Mouse (Mus musculus): ENCODE measurements around the gene 0610010K14Rik. TPM values are rescaled to one million over a fixed set of nuclear protein-coding genes. Genes with fewer than 3 reads are reported as not detected.

0610010K14Rik gene
- polyA plus RNA-seq, 1 experiment = 108 TPM

GRCm38 (mm10) chr11:70192157-70192556, 45.6 kb downstream of the 0610010K14Rik start:
- Histone ChIP-seq H3K4me1 (ENCODE audit: control insufficient read depth, insufficient read depth, low read length) (no peaks in the 10 kb centered on the region), H3K9ac (ENCODE audit: low read depth, poor library complexity, severe bottlenecking) (no peak overlapping the region), H3K36me3 (ENCODE audit: control insufficient read depth, insufficient read depth, low read length, poor library complexity, severe bottlenecking) (no peaks in the 10 kb centered on the region), H3K27ac (ENCODE audit: insufficient read depth, low read length) (no peak overlapping the region), H3K9me3 (replicated peaks; ENCODE audit: control insufficient read depth, insufficient read depth, low read length, poor library complexity, severe bottlenecking) (no peaks in the 10 kb centered on the region; the same call in 1 of the 2 replicates), H3K4me3 (ENCODE audit: low read depth, low read length) (no peak overlapping the region), H3K27me3 (ENCODE audit: control insufficient read depth, insufficient read depth, low read length, poor library complexity, severe bottlenecking) (no peaks in the 10 kb centered on the region)
- TF ChIP-seq EP300 (IDR thresholded peaks at IDR 0.05; ENCODE audit: insufficient read depth, low read depth, low read length) = no peak
- TF ChIP-seq CTCF (IDR thresholded peaks at IDR 0.05; ENCODE audit: low read depth, low read length) = no peak
- TF ChIP-seq POLR2A (IDR thresholded peaks at IDR 0.05; ENCODE audit: insufficient read depth, low read length) = no peak

- Histone ChIP-seq H3K4me3 (ENCODE audit: low read depth, low read length) (no peak overlapping the region), H3K4me1 (ENCODE audit: control insufficient read depth, insufficient read depth, low read length) (no peaks in the 10 kb centered on the region), H3K27ac (ENCODE audit: insufficient read depth, low read length) (no peak overlapping the region), H3K36me3 (ENCODE audit: control insufficient read depth, insufficient read depth, low read length, poor library complexity, severe bottlenecking) (no peaks in the 10 kb centered on the region), H3K9me3 (replicated peaks; ENCODE audit: control insufficient read depth, insufficient read depth, low read length, poor library complexity, severe bottlenecking) (no peaks in the 10 kb centered on the region; the same call in 1 of the 2 replicates), H3K9ac (ENCODE audit: low read depth, poor library complexity, severe bottlenecking) (no peak overlapping the region), H3K27me3 (ENCODE audit: control insufficient read depth, insufficient read depth, low read length, poor library complexity, severe bottlenecking) (no peaks in the 10 kb centered on the region)
- TF ChIP-seq CTCF (IDR thresholded peaks at IDR 0.05; ENCODE audit: low read depth, low read length) (no peak), POLR2A (IDR thresholded peaks at IDR 0.05; ENCODE audit: insufficient read depth, low read length) (no peak), EP300 (IDR thresholded peaks at IDR 0.05; ENCODE audit: insufficient read depth, low read depth, low read length) (no peak)
These were observed 46.5 kb downstream of the 0610010K14Rik start for GRCm38 (mm10) chr11:70191188-70191587.

- H3K27me3 ChIP-seq (ENCODE audit: control insufficient read depth, insufficient read depth, low read length, poor library complexity, severe bottlenecking) = no peaks in the 10 kb centered on the region
- no peak overlapping the region for H3K9ac ChIP-seq (ENCODE audit: low read depth, poor library complexity, severe bottlenecking)
- no peaks in the 10 kb centered on the region for H3K4me1 ChIP-seq (ENCODE audit: control insufficient read depth, insufficient read depth, low read length)
- TF ChIP-seq CTCF (IDR thresholded peaks at IDR 0.05; ENCODE audit: low read depth, low read length) (no peak), EP300 (IDR thresholded peaks at IDR 0.05; ENCODE audit: insufficient read depth, low read depth, low read length) (no peak)
- no peaks in the 10 kb centered on the region for H3K36me3 ChIP-seq (ENCODE audit: control insufficient read depth, insufficient read depth, low read length, poor library complexity, severe bottlenecking)
- H3K4me3 ChIP-seq (ENCODE audit: low read depth, low read length) = no peak overlapping the region
- H3K27ac ChIP-seq (ENCODE audit: insufficient read depth, low read length) = no peak overlapping the region
- no peaks in the 10 kb centered on the region; the same call in 1 of the 2 replicates for H3K9me3 ChIP-seq (replicated peaks; ENCODE audit: control insufficient read depth, insufficient read depth, low read length, poor library complexity, severe bottlenecking)
These were observed 48.2 kb downstream of the 0610010K14Rik start for GRCm38 (mm10) chr11:70189319-70190134.

Other genes starting within 250 kb of the 0610010K14Rik start
- gene Gabarap, start 246.8 kb downstream of the 0610010K14Rik start, polyA plus RNA-seq (2011; ENCODE audit: insufficient read depth, insufficient read length, low read depth, missing spikeins) = 141 and 144 TPM in 2 replicates
- gene Phf23, start 242.1 kb downstream of the 0610010K14Rik start, polyA plus RNA-seq (2011; ENCODE audit: insufficient read depth, insufficient read length, low read depth, missing spikeins) = 75.6 and 83.0 TPM in 2 replicates
- 60.1 and 63.3 TPM in 2 replicates for gene Dvl2, start 237.3 kb downstream of the 0610010K14Rik start, polyA plus RNA-seq (2011; ENCODE audit: insufficient read depth, insufficient read length, low read depth, missing spikeins)
- 17.1 and 19.8 TPM in 2 replicates for gene Acadvl, start 222.5 kb downstream of the 0610010K14Rik start, polyA plus RNA-seq (2011; ENCODE audit: insufficient read depth, insufficient read length, low read depth, missing spikeins)
- gene Dlg4, start 221.0 kb downstream of the 0610010K14Rik start, polyA plus RNA-seq (2011; ENCODE audit: insufficient read depth, insufficient read length, low read depth, missing spikeins) = 17.1 and 25.7 TPM in 2 replicates
- gene Asgr1, start 183.8 kb downstream of the 0610010K14Rik start, polyA plus RNA-seq (2011; ENCODE audit: insufficient read depth, insufficient read length, low read depth, missing spikeins) = not detected in 2 replicates
- not detected in 2 replicates for gene Asgr2, start 145.3 kb downstream of the 0610010K14Rik start, polyA plus RNA-seq (2011; ENCODE audit: insufficient read depth, insufficient read length, low read depth, missing spikeins)
- 0.37 and 0.43 TPM in 2 replicates for gene Mgl2, start 107.6 kb downstream of the 0610010K14Rik start, polyA plus RNA-seq (2011; ENCODE audit: insufficient read depth, insufficient read length, low read depth, missing spikeins)
- not detected in 2 replicates for gene Clec10a, start 81.7 kb downstream of the 0610010K14Rik start, polyA plus RNA-seq (2011; ENCODE audit: insufficient read depth, insufficient read length, low read depth, missing spikeins)
- gene Slc16a11, start 25.2 kb downstream of the 0610010K14Rik start, polyA plus RNA-seq (2011; ENCODE audit: insufficient read depth, insufficient read length, low read depth, missing spikeins) = 2.0 and 3.5 TPM in 2 replicates
- gene Slc16a13, start 16.9 kb downstream of the 0610010K14Rik start, polyA plus RNA-seq (2011; ENCODE audit: insufficient read depth, insufficient read length, low read depth, missing spikeins) = 8.9 and 11.2 TPM in 2 replicates
- gene Bcl6b, start 8.1 kb downstream of the 0610010K14Rik start, polyA plus RNA-seq (2011; ENCODE audit: insufficient read depth, insufficient read length, low read depth, missing spikeins) = 4.1 TPM in 2 replicates
- gene Gm21988, start 1.9 kb upstream of the 0610010K14Rik start, polyA plus RNA-seq (2011; ENCODE audit: insufficient read depth, insufficient read length, low read depth, missing spikeins) = 0.55 and 0.65 TPM in 2 replicates
- gene Rnasek, start 1.9 kb upstream of the 0610010K14Rik start, polyA plus RNA-seq (2011; ENCODE audit: insufficient read depth, insufficient read length, low read depth, missing spikeins) = 88.5 and 97.8 TPM in 2 replicates
- 1.4 and 2.1 TPM in 2 replicates for gene Alox12, start 17.4 kb upstream of the 0610010K14Rik start, polyA plus RNA-seq (2011; ENCODE audit: insufficient read depth, insufficient read length, low read depth, missing spikeins)
- 0.58 TPM in 1 of 2 replicates, not detected in the other for gene Alox12e, start 84.7 kb upstream of the 0610010K14Rik start, polyA plus RNA-seq (2011; ENCODE audit: insufficient read depth, insufficient read length, low read depth, missing spikeins)
- 2.2 and 3.0 TPM in 2 replicates for gene Alox15, start 114.1 kb upstream of the 0610010K14Rik start, polyA plus RNA-seq (2011; ENCODE audit: insufficient read depth, insufficient read length, low read depth, missing spikeins)
- 74.1 TPM in 2 replicates for gene Pelp1, start 172.1 kb upstream of the 0610010K14Rik start, polyA plus RNA-seq (2011; ENCODE audit: insufficient read depth, insufficient read length, low read depth, missing spikeins)
- gene Arrb2, start 194.7 kb upstream of the 0610010K14Rik start, polyA plus RNA-seq (2011; ENCODE audit: insufficient read depth, insufficient read length, low read depth, missing spikeins) = 34.2 and 39.6 TPM in 2 replicates
- 26.9 and 32.1 TPM in 2 replicates for gene Med11, start 214.0 kb upstream of the 0610010K14Rik start, polyA plus RNA-seq (2011; ENCODE audit: insufficient read depth, insufficient read length, low read depth, missing spikeins)
- gene Zmynd15, start 221.5 kb upstream of the 0610010K14Rik start, polyA plus RNA-seq (2011; ENCODE audit: insufficient read depth, insufficient read length, low read depth, missing spikeins) = 0.78 and 1.3 TPM in 2 replicates
- 15.7 and 16.6 TPM in 2 replicates for gene Cxcl16, start 222.1 kb upstream of the 0610010K14Rik start, polyA plus RNA-seq (2011; ENCODE audit: insufficient read depth, insufficient read length, low read depth, missing spikeins)

Measured in ES-Bruce4 (cell line).